ENCODE assay signal across 25 mouse cellular contexts in the genomic region with DNA sequence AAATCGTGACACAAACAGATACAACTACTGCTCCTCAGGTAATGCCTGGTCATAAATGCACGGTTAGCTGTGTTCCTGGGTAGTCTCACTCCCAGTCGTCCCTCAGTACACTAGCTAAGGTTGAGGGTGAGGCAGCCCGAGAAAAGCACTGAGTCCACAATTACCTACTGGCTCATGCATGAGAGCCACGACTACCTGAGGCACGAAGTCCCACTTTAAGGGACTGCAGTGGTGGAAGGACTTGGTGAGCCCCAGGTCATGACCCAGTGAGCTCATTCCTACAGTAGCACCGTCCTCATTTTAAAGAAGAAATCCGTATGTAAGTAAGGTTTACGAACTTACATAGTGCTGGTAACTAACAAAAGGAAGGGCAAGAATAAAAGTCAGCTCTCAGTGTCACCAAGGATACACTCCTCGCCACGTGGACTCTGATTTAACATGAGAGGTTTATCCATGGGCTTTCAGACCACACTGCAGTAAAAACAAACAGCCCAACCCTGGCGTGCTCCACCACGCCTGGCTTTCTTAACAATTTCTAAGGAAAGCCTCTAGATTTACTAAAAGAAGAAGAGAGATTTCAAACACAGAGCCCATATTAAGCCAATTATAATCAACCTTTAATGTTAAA.
"Had no signal": no experiment of that assay in that cellular context is flagged by ENCODE, and none has a peak within 500 bp of the region (broad histone marks: within the 10 kb centered on the region; RNA-seq: fewer than 3 reads in every experiment).

No protein-coding gene starts in this region.

- H3K9ac ChIP-seq: heart, embryonic 13.5 days; heart, embryonic 15.5 days; hindbrain, embryonic 13.5 days; hindbrain, embryonic 15.5 days; kidney, embryonic 15.5 days; limb, embryonic 12.5 days had no signal

- H3K9me3 ChIP-seq: heart, embryonic 13.5 days; heart, embryonic 15.5 days; hindbrain, embryonic 13.5 days; hindbrain, embryonic 15.5 days; kidney, embryonic 15.5 days; limb, embryonic 10.5 days; limb, embryonic 12.5 days had no signal

- ATAC-seq: hindbrain, postnatal 0 days; intestine, embryonic 16.5 days had no signal

- H3K4me1 ChIP-seq: heart, embryonic 15.5 days; hindbrain, embryonic 13.5 days; hindbrain, embryonic 15.5 days; kidney, embryonic 15.5 days; limb, embryonic 10.5 days; limb, embryonic 12.5 days had no signal

- H3K27ac ChIP-seq: heart, embryonic 13.5 days; heart, embryonic 15.5 days; hindbrain, embryonic 13.5 days; hindbrain, embryonic 15.5 days; hindbrain, postnatal 0 days; kidney, embryonic 15.5 days; kidney, postnatal 0 days; limb, embryonic 10.5 days; limb, embryonic 12.5 days had no signal

- H3K4me2 ChIP-seq: heart, embryonic 11.5 days; heart, embryonic 13.5 days; heart, embryonic 15.5 days; hindbrain, embryonic 13.5 days; hindbrain, embryonic 15.5 days; kidney, embryonic 15.5 days; limb, embryonic 12.5 days; liver, embryonic 11.5 days had no signal

- DNase-seq: gastrocnemius, postnatal 14 days; gastrocnemius, postnatal 36 days; heart, adult 18-20 months; heart, postnatal 14 days; heart, postnatal 36 days; kidney, adult 11 months; kidney, adult 2 months; kidney, adult 9 months; kidney, postnatal 14 days; kidney, postnatal 36 days; layer of hippocampus, adult 9-11 months; layer of hippocampus, postnatal 36 days; liver had no signal

- H3K4me3 ChIP-seq: heart, embryonic 13.5 days; heart, embryonic 15.5 days; hindbrain, embryonic 13.5 days; hindbrain, embryonic 15.5 days; kidney, embryonic 15.5 days; limb, embryonic 10.5 days; limb, embryonic 12.5 days had no signal

- H3K27me3 ChIP-seq: heart, embryonic 13.5 days; heart, embryonic 15.5 days; hindbrain, embryonic 13.5 days; hindbrain, embryonic 15.5 days; kidney, embryonic 15.5 days; limb, embryonic 12.5 days had no signal
